Mouse (Mus musculus) ES-E14 (cell line): ENCODE results near the gene Sh3glb1.

Experiments used
- CHD2 ChIP-seq: IDR thresholded peaks from 2 replicates; pipeline ENCODE4 v1.6.1; 2014; ENCODE audit warnings: mild to moderate bottlenecking, low read depth, low read length, inconsistent platforms
- HCFC1 ChIP-seq: IDR thresholded peaks from 2 replicates; pipeline ENCODE4 v1.6.1; 2012; ENCODE audit warnings: low read length, inconsistent platforms, borderline replicate concordance; ENCODE audit not compliant: insufficient read depth
- MAFK ChIP-seq: IDR thresholded peaks from 2 replicates; pipeline ENCODE4 v1.6.1; 2014; ENCODE audit warnings: mild to moderate bottlenecking, low read depth, low read length, inconsistent platforms; ENCODE audit not compliant: insufficient read depth
- ZC3H11A ChIP-seq: IDR thresholded peaks from 2 replicates; pipeline ENCODE4 v1.6.1; 2012; ENCODE audit warnings: low read depth, mild to moderate bottlenecking, inconsistent platforms, low read length, borderline replicate concordance
- ZNF384 ChIP-seq: IDR thresholded peaks from 2 replicates; pipeline ENCODE4 v1.6.1; 2012; ENCODE audit warnings: low read depth, low read length, inconsistent platforms

GRCm38 (mm10) chr3:144689236-144689635 is 30.9 kb downstream of the Sh3glb1 start:
- no peak for TF ChIP-seq MAFK
- TF ChIP-seq ZNF384, result no peak
- no peak for TF ChIP-seq CHD2
- no peak for TF ChIP-seq ZC3H11A
- TF ChIP-seq HCFC1, result no peak
